Mouse (Mus musculus) brown adipose tissue, adult 24 weeks (tissue): ENCODE results near the gene Chrnb1. TPM values are rescaled to one million over a fixed set of nuclear protein-coding genes. Genes with fewer than 3 reads are reported as not detected.

ENCODE experiments used
- H3K27ac ChIP-seq: fragments of 200-500 bp; replicated peaks from 2 replicates; pipeline ENCODE4 v1.5.1; 2012; ENCODE audit warnings: low read depth, mild to moderate bottlenecking, low read length
- H3K4me1 ChIP-seq: fragments of 200-500 bp; 2 replicates; pipeline ENCODE4 v1.6.1; 2012; ENCODE audit warnings: low read length, mixed read lengths; ENCODE audit not compliant: control insufficient read depth, insufficient read depth, insufficient read length
- H3K4me3 ChIP-seq: fragments of 200-500 bp; 2 replicates; pipeline ENCODE4 v1.5.1; 2012; ENCODE audit warnings: low read depth, mild to moderate bottlenecking, low read length, moderate library complexity; ENCODE audit not compliant: insufficient read depth
- polyA plus RNA-seq: library from polyadenylated mRNA; stranded (reverse); fragments of >200 nt; gene quantifications from 2 replicates; pipeline ENCODE4 v1.2.4, GENCODE M21; 2012; ENCODE audit not compliant: missing spikeins, insufficient read depth, insufficient read length

Gene Chrnb1
- polyA plus RNA-seq, 1 experiment: 1.7 TPM

DNA sequence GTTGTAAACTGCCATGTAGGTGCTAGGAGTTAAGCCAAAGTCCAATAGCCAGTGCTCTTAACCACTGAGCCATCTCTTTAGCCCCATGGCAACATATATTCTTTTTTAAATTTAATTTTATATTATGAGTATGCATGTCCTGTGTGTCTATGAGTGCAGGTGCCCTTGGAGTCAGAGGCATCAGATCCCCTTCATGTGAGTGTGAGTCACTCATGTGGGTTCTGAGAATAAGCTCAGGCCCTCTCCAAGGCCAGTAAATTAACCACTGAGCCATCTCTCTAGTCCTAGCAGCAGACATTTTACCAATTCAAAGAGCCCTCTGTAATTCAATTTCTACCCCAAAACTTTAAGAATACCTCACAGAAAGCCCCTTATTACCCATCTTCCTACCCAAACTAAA lies 43.1 kb downstream of the Chrnb1 start:
- 0 out of 2 replicates have a peak, but pooled peaks cover 3% of the 10 kb centered on the region for H3K4me1 ChIP-seq
- no peak overlapping the region for H3K27ac ChIP-seq
- no peak overlapping the region for H3K4me3 ChIP-seq

DNA sequence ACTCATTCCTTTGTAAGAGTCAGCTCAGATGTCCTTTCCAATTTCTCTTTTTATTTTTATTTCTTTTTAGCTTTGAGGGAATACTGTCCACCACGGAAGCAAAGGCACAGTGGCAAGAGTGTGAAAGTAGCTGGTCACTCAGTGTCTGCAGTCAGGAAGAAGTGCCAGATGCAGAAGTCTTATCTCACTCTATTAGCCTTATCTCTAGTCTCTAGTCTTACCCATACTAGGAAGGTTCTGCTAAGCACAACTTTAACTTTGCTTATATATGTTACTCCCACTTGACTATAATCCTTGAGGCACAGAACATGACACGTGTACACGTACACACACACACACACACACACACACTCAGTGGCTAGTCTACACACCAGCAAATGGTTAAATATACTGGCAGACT lies 44.1 kb downstream of the Chrnb1 start:
- Histone ChIP-seq H3K4me3 (no peak overlapping the region), H3K4me1 (0 out of 2 replicates have a peak, but pooled peaks cover 3% of the 10 kb centered on the region), H3K27ac (no peak overlapping the region)

Other genes starting within 250 kb of the Chrnb1 start
- not detected in 2 replicates for gene Dnah2, start 246.8 kb downstream of the Chrnb1 start, polyA plus RNA-seq
- gene Efnb3, start 235.7 kb downstream of the Chrnb1 start, polyA plus RNA-seq: not detected in 2 replicates
- 10.7 and 10.9 TPM in 2 replicates for gene Wrap53, start 215.7 kb downstream of the Chrnb1 start, polyA plus RNA-seq
- gene Trp53, start 215.6 kb downstream of the Chrnb1 start, polyA plus RNA-seq: 13.6 and 18.3 TPM in 2 replicates
- 6.7 and 8.3 TPM in 2 replicates for gene Atp1b2, start 190.0 kb downstream of the Chrnb1 start, polyA plus RNA-seq
- not detected in 2 replicates for gene Shbg, start 178.0 kb downstream of the Chrnb1 start, polyA plus RNA-seq
- gene Sat2, start 173.9 kb downstream of the Chrnb1 start, polyA plus RNA-seq: 8.6 and 10.9 TPM in 2 replicates
- gene Fxr2, start 163.0 kb downstream of the Chrnb1 start, polyA plus RNA-seq: 27.8 and 29.5 TPM in 2 replicates
- gene Sox15, start 140.6 kb downstream of the Chrnb1 start, polyA plus RNA-seq: not detected in 2 replicates
- 73.8 and 102 TPM in 2 replicates for gene Mpdu1, start 133.3 kb downstream of the Chrnb1 start, polyA plus RNA-seq
- gene Cd68, start 129.8 kb downstream of the Chrnb1 start, polyA plus RNA-seq: 10.3 and 12.1 TPM in 2 replicates
- gene Eif4a1, start 123.5 kb downstream of the Chrnb1 start, polyA plus RNA-seq: 268 and 317 TPM in 2 replicates
- gene Senp3, start 113.9 kb downstream of the Chrnb1 start, polyA plus RNA-seq: 49.9 and 65.3 TPM in 2 replicates
- 4.1 and 4.9 TPM in 2 replicates for gene Tnfsf13, start 110.2 kb downstream of the Chrnb1 start, polyA plus RNA-seq
- gene Tnfsf12, start 100.1 kb downstream of the Chrnb1 start, polyA plus RNA-seq: 12.7 and 13.7 TPM in 2 replicates
- 0.99 and 2.8 TPM in 2 replicates for gene Tnfsfm13, start 99.8 kb downstream of the Chrnb1 start, polyA plus RNA-seq
- 10.4 and 16.5 TPM in 2 replicates for gene Polr2a, start 37.3 kb downstream of the Chrnb1 start, polyA plus RNA-seq
- gene Slc35g3, start 34.0 kb downstream of the Chrnb1 start, polyA plus RNA-seq: not detected in 2 replicates
- 17.2 and 23.6 TPM in 2 replicates for gene Zbtb4, start 30.0 kb downstream of the Chrnb1 start, polyA plus RNA-seq
- gene Fgf11, start 5.9 kb upstream of the Chrnb1 start, polyA plus RNA-seq: 5.6 and 7.5 TPM in 2 replicates
- 1.2 TPM in 1 of 2 replicates, not detected in the other for gene Tmem102, start 9.7 kb upstream of the Chrnb1 start, polyA plus RNA-seq
- gene Gm39566, start 19.4 kb upstream of the Chrnb1 start, polyA plus RNA-seq: not detected in 2 replicates
- not detected in 2 replicates for gene Spem2, start 22.5 kb upstream of the Chrnb1 start, polyA plus RNA-seq
- gene Spem1, start 26.2 kb upstream of the Chrnb1 start, polyA plus RNA-seq: not detected in 2 replicates
- gene Nlgn2, start 41.8 kb upstream of the Chrnb1 start, polyA plus RNA-seq: 1.8 and 2.7 TPM in 2 replicates
- 206 and 248 TPM in 2 replicates for gene Tmem256, start 42.6 kb upstream of the Chrnb1 start, polyA plus RNA-seq
- gene Plscr3, start 50.4 kb upstream of the Chrnb1 start, polyA plus RNA-seq: 18.7 TPM in 2 replicates
- gene Tnk1, start 62.8 kb upstream of the Chrnb1 start, polyA plus RNA-seq: not detected in 2 replicates
- gene Tmem95, start 82.1 kb upstream of the Chrnb1 start, polyA plus RNA-seq: not detected in 2 replicates
- 2.5 and 3.3 TPM in 2 replicates for gene Kctd11, start 85.5 kb upstream of the Chrnb1 start, polyA plus RNA-seq
- gene Acap1, start 99.6 kb upstream of the Chrnb1 start, polyA plus RNA-seq: not detected in 2 replicates
- 3.2 TPM in 1 of 2 replicates, not detected in the other for gene 2810408A11Rik, start 105.0 kb upstream of the Chrnb1 start, polyA plus RNA-seq
- 16.9 and 18.4 TPM in 2 replicates for gene Neurl4, start 105.1 kb upstream of the Chrnb1 start, polyA plus RNA-seq
- 23.6 and 24.3 TPM in 2 replicates for gene Gps2, start 117.9 kb upstream of the Chrnb1 start, polyA plus RNA-seq
- 424 and 439 TPM in 2 replicates for gene Eif5a, start 126.0 kb upstream of the Chrnb1 start, polyA plus RNA-seq
- 37.9 and 76.4 TPM in 2 replicates for gene Ybx2, start 139.9 kb upstream of the Chrnb1 start, polyA plus RNA-seq
- 466 and 489 TPM in 2 replicates for gene Slc2a4, start 152.2 kb upstream of the Chrnb1 start, polyA plus RNA-seq
- not detected in 2 replicates for gene Cldn7, start 168.8 kb upstream of the Chrnb1 start, polyA plus RNA-seq
- gene Ctdnep1, start 185.2 kb upstream of the Chrnb1 start, polyA plus RNA-seq: 82.4 and 122 TPM in 2 replicates
- 66.7 and 78.0 TPM in 2 replicates for gene Elp5, start 186.6 kb upstream of the Chrnb1 start, polyA plus RNA-seq
- 576 and 663 TPM in 2 replicates for gene Gabarap, start 195.2 kb upstream of the Chrnb1 start, polyA plus RNA-seq
- 24.2 and 26.4 TPM in 2 replicates for gene Phf23, start 199.8 kb upstream of the Chrnb1 start, polyA plus RNA-seq
- 2.6 and 4.9 TPM in 2 replicates for gene Dvl2, start 204.7 kb upstream of the Chrnb1 start, polyA plus RNA-seq
- gene Acadvl, start 219.5 kb upstream of the Chrnb1 start, polyA plus RNA-seq: 1,981 and 2,287 TPM in 2 replicates
- gene Dlg4, start 221.0 kb upstream of the Chrnb1 start, polyA plus RNA-seq: 2.4 and 2.7 TPM in 2 replicates